Mouse (Mus musculus) small intestine, adult 2 months (tissue): Measurements from ENCODE around the gene Dph3. TPM values are rescaled to one million over a fixed set of nuclear protein-coding genes. Genes with fewer than 3 reads are reported as not detected.
A peak's percentile ranks its signal among the peaks of the same experiment; 100 is the strongest.
"Not testable (repeated sequence)": the region's sequence is repeated elsewhere in the genome, so short reads cannot be mapped to it uniquely, and the experiment has no call there.

ENCODE experiments used
- H3K27ac ChIP-seq: fragments of 200-500 bp; 2 replicates; pipeline ENCODE4 v1.5.1; 2012; ENCODE audit warnings: low read depth, low read length, control low read depth, inconsistent platforms; ENCODE audit not compliant: insufficient read depth
- H3K27me3 ChIP-seq: fragments of 200-500 bp; 2 replicates; pipeline ENCODE4 v1.6.1; 2012; ENCODE audit warnings: mild to moderate bottlenecking, moderate library complexity, low read length, inconsistent platforms; ENCODE audit not compliant: control insufficient read depth, insufficient read depth
- H3K36me3 ChIP-seq: fragments of 200-500 bp; 2 replicates; pipeline ENCODE4 v1.6.1; 2012; ENCODE audit warnings: mild to moderate bottlenecking, low read length, control low read depth, inconsistent platforms; ENCODE audit not compliant: control insufficient read depth, insufficient read depth
- H3K4me1 ChIP-seq: fragments of 200-500 bp; 2 replicates; pipeline ENCODE4 v1.6.1; 2012; ENCODE audit warnings: low read length, inconsistent platforms, mixed read lengths; ENCODE audit not compliant: control insufficient read depth, insufficient read depth, insufficient read length
- H3K4me3 ChIP-seq: fragments of 200-500 bp; 2 replicates; pipeline ENCODE4 v1.5.1; 2012; ENCODE audit warnings: low read depth, mild to moderate bottlenecking, control low read depth, inconsistent platforms, low read length, moderate library complexity
- CTCF ChIP-seq: fragments of 200-500 bp; IDR thresholded peaks from 2 replicates; pipeline ENCODE4 v1.5.1; 2012; ENCODE audit warnings: low read depth, mild to moderate bottlenecking, control low read depth, inconsistent platforms, low read length, moderate library complexity, mixed read lengths; ENCODE audit not compliant: insufficient replicate concordance, insufficient read length; ENCODE audit errors: extremely low read depth
- POLR2A ChIP-seq: fragments of 200-500 bp; IDR thresholded peaks from 2 replicates; pipeline ENCODE4 v1.6.1; 2012; ENCODE audit warnings: low read depth, mild to moderate bottlenecking, control low read depth, inconsistent platforms, low read length, moderate library complexity
- WGBS: fragments of 180-500 bp; shearing (Covaris S2); methylation state at CpG from one replicate; pipeline ENCODE4 v1.1.7; 2018; 5-methylcytosine and 5-hydroxymethylcytosine counted together
- polyA plus RNA-seq: library from polyadenylated mRNA; depleted of rRNA; stranded (reverse); fragments of >200 nt; gene quantifications from 2 replicates; pipeline ENCODE4 v1.2.3, GENCODE M21; 2012; rRNA removed

Dph3 gene
- polyA plus RNA-seq: 7.7 and 9.0 TPM in 2 replicates

DNA sequence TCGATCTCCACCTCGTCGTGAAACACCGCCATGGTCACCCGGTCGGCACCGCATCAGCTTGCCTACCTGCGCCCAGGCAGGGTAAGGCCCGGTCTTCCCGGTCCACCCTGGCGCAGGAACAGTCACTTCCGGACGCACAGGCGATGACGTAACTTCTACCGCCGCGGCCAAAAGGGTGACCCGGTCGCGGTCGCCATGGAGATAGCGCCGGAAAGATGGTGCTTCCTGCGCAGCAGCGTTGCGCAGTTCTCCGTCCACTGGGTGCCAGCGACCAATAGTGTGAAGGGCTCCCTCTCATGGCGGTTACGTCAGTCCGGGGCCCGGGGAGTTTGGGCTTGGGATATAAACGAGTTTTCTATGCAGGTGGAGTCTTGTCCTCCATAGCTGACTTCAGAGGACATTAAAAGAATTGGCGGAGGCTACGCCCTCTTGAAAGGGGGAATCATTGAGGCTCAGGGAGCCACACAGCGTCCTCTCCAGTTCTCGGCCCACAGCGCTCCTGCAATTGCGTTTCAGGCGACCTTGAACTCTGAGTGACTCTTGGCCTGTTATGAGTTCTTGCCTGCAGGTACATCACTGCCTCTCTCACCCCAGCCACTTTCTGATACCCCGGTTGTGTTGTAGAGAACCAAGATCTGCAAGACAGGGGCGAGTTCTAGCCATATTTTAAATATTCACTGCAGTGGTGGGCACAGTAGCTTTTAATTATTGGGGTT lies at the start of gene Dph3:
Dph3 (minus strand) TSS at position 244 of the 716 bp plus-strand sequence.
- WGBS: under 1% methylated on average over 43 of the region's 43 CpGs
- Histone ChIP-seq H3K36me3 (peaks cover 19% of the 10 kb centered on the region), H3K27me3 (no peaks in the 10 kb centered on the region), H3K4me3 (peak within 1 kb of the TSS; percentile 76), H3K27ac (peak within 1 kb of the TSS; percentile 87), H3K4me1 (peaks cover 3% of the 10 kb centered on the region; the same call in 1 of the 2 replicates)
- TF ChIP-seq CTCF (peak; percentile 39; the same call in 1 of the 2 replicates), POLR2A (peak; percentile 86; the same call in 1 of the 2 replicates)

DNA sequence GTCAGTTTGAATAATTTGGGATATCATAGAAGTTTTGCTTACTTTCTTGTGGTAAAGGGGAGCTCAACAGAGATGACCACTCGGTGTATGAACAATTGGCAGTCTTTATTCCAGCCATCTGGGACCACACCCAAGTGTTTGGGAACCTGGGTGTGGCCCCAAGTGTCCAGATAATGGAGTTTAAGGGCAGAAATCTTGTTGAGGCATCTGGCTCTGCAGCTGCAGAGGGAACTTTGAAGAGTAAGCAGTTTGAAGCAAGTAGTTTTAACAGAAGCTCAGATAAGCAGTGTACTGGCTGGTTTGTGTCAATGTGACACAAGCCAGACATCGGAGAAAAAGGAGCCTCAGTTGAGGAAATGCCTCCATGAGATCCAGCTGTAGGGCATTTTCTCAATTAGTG lies 48.8 kb upstream of the Dph3 start:
- TF ChIP-seq POLR2A: no peak
- TF ChIP-seq CTCF: no peak
- H3K4me3 ChIP-seq: no peak overlapping the region
- WGBS: 17% methylated on average over 2 of the region's 2 CpGs
- no peak overlapping the region for H3K27ac ChIP-seq
- no peaks in the 10 kb centered on the region; the same call in 1 of the 2 replicates for H3K27me3 ChIP-seq
- no peaks in the 10 kb centered on the region for H3K36me3 ChIP-seq
- H3K4me1 ChIP-seq: no peaks in the 10 kb centered on the region

- H3K27me3 ChIP-seq: no peaks in the 10 kb centered on the region
- H3K4me3 ChIP-seq: no peak overlapping the region
- H3K4me1 ChIP-seq: no peaks in the 10 kb centered on the region
- 21% methylated on average over 4 of the region's 4 CpGs for WGBS
- H3K36me3 ChIP-seq: no peaks in the 10 kb centered on the region
- H3K27ac ChIP-seq: no peak overlapping the region
- no peak for TF ChIP-seq POLR2A
- no peak for TF ChIP-seq CTCF
Observed at GRCm38 (mm10) chr14:32131836-32132235, 46.3 kb upstream of the Dph3 start.

GRCm38 (mm10) chr14:32128409-32128808 lies 42.9 kb upstream of the Dph3 start:
- H3K36me3 ChIP-seq: no peaks in the 10 kb centered on the region
- no peaks in the 10 kb centered on the region for H3K4me1 ChIP-seq
- 51% methylated on average over 5 of the region's 5 CpGs for WGBS
- no peak overlapping the region for H3K4me3 ChIP-seq
- no peak for TF ChIP-seq POLR2A
- no peak for TF ChIP-seq CTCF
- H3K27me3 ChIP-seq: no peaks in the 10 kb centered on the region
- H3K27ac ChIP-seq: no peak overlapping the region

DNA sequence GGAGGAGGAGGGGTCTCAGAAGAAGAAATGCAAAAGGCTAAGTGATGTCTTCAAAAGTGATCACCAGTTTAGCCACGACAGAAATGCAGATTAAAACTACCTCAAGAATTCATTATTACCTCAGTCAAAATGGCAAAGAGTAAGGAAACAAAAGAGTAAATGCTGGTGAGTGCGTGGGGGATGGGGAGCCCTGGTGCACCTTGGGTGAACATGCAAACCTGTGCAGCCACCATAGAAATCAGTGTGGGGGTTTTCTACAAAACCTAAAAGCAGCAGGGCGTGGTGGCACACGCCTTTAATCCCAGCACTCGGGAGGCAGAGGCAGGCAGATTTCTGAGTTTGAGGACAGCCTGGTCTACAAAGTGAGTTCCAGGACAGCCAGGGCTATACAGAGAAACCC lies 39.7 kb upstream of the Dph3 start:
- H3K36me3 ChIP-seq, H3K4me1 ChIP-seq, H3K4me3 ChIP-seq, H3K27me3 ChIP-seq, H3K27ac ChIP-seq: not testable (repeated sequence)
- 84% methylated on average over 5 of the region's 5 CpGs for WGBS

GRCm38 (mm10) chr14:32124261-32124660 lies 38.7 kb upstream of the Dph3 start:
- no peak for TF ChIP-seq CTCF
- TF ChIP-seq POLR2A: no peak
- H3K27me3 ChIP-seq: no peaks in the 10 kb centered on the region
- H3K27ac ChIP-seq: no peak overlapping the region
- no peaks in the 10 kb centered on the region for H3K36me3 ChIP-seq
- WGBS: 71% methylated on average over 3 of the region's 3 CpGs
- H3K4me3 ChIP-seq: no peak overlapping the region
- no peaks in the 10 kb centered on the region for H3K4me1 ChIP-seq

DNA sequence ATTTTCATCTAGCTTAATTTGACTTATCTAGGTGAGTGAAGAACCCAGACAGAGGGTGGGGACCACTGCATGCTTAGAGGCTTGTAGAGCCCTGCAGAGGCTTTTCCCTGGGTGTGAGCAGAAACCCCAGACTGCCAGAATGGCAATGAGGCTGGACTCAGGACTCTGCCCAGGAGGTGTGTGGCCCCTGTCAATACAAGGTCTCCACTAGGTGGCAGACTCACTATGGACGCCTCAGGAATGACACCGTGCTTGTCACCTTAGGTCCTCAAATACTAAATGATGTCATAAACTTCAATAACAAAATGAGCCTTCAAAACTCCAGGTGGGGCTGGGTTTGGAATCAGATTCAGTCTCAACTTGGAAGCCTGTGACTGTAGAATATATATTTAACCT lies 36.4 kb upstream of the Dph3 start:
- Histone ChIP-seq H3K4me1 (no peaks in the 10 kb centered on the region), H3K36me3 (no peaks in the 10 kb centered on the region), H3K27ac (no peak overlapping the region), H3K27me3 (no peaks in the 10 kb centered on the region), H3K4me3 (no peak overlapping the region)
- TF ChIP-seq CTCF (peak; percentile 64; the same call in 1 of the 2 replicates), POLR2A (no peak)
- 15% methylated on average over 2 of the region's 2 CpGs for WGBS
